Mouse (Mus musculus) megakaryocyte-erythroid progenitor cell, adult 5-6 weeks (primary cell): ENCODE data around the gene Fam163a. TPM values are rescaled to one million over a fixed set of nuclear protein-coding genes. Genes with fewer than 3 reads are reported as not detected.

Experiments
- ATAC-seq: replicated peaks from 2 replicates; pipeline ENCODE4 v1.8.0; 2016; ENCODE audit warnings: mild to moderate bottlenecking, inconsistent platforms; ENCODE audit not compliant: severe bottlenecking, poor library complexity, low FRiP score, low TSS enrichment
- total RNA-seq, 2 experiments: library from RNA; stranded (forward) in 1 of 2; stranded (reverse) in 1 of 2; fragments of 200-1000, 215-1000 nt in 1 of 2; fragments of >200 nt in 1 of 2; fragmentation: Nextera tagmentation in 1 of 2; gene quantifications; 2 replicates each; pipeline ENCODE4 v1.2.3; 2014 to 2017

The Fam163a gene
- total RNA-seq, 2 experiments from 2014 or later: not detected

DNA sequence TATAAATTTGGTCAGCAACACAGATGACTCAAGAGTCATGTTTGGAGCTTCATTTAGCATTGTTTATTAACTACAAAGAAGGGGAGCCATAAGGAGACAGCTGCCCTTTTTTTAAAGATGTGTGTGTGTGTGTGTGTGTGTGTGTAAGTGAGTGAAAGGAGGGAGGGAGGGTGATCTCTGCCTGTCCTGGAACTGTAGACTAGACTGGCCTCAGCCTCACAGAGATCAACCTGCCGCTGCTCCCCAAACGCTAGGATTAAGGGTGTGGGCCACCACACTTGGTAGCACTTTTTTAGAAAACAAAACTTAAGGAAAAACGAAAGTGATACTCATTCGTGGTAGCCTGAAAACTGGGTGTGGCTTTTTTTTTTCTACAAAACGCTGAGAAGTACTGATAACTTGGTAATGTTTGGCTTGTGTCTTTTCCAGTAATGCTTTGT, 167.7 kb downstream of the Fam163a start:
- peak; percentile 18; the same call in 1 of the 2 replicates for ATAC-seq

DNA sequence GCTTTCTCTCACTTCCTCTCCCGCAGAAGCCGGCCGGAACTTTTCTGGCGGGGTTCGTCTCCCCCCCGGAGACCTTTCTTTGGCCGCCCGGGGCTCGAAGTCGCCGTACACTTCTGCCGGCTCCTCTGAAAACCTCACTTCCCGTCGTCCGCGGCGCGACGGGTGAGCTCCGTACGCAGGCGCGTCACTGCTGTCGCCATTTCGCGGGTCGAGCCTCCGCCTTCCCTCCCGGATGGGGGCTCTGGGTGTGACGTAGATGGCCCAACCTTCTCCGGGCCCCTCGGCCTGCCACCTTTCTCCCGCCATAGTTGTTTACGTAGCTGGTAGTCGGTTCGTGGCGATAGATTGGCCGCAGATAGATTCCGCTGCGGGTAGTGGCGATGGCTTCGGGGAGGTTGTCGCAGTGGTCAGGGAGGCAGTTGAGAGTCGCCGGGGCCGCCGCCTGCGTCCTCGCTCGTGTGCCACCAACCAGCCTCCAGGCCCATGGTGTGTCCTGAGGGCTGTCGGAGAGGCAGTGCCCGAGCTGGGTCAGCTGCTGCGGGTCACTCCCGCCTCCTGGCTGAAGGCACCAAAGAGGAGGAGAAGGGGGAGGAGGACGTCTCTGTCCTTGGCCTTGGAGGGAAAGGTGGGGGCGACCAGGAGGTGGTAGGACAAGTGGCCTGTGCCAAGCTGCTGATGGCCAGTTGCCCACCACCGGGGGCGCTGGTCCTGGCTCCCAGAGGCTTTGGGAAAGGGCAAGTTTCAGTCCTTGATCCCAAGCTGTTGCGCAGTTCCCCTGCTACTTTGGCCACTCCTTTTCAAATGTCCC, 168.7 kb downstream of the Fam163a start, which contains the start of gene Tor1aip1:
Gene Tor1aip1 (minus strand): TSS at position 551 of the 808 bp plus-strand sequence.
- peak; percentile 82 for ATAC-seq

DNA sequence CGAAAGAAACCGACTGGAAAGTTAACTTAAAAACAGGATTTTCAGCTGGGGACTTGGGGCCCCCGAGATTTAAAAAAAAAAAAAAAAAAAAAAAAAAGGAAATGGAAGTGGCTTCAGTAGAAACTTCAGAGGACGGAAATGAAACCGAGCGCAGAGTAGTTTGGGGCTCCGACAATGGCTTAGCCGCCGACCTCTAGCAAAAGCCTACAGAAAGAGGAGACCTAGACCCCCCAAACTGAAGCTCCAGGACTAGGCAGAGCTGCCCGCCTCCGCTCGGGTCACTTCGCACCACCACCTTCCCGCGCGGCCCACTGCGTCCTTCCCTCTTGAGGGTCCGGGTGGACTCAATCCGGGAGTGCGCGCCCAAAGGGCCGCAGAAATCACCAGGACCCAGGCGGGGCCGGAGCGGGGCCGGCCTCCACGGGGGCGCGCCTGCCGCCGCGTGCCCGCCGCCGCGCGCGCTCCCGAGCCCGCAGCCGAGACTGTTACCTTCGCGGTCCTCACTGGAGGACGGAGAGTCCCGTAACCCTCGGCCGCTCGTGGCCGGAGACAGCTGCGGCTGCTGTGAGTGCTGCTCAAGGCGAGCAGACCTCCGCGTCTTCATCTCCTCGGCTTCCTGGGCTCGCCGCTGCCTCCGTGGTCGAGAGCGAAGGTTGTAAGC, 169.4 kb downstream of the Fam163a start, which contains the start of gene Tor1aip2:
Gene Tor1aip2 (plus strand): TSS at position 135 of the 661 bp plus-strand sequence.
- peak; percentile 38 for ATAC-seq

DNA sequence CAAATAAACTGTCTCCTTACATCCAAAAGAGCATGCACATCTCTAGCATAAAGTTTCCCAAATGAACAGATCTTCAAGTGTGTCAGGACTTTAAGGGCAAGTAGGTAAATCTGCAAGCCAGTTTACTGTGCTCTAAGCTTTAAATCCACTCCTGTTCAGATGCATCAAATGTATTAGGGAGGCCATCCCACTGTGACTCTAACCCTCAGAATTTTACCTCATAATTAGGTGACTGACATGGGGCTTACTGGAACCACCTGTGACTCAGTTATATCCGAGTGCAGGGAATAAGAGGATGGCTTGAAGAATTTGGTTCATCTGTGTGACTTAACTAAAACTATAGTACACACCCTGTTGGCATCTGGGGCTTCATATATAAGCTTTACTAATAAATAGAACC, 170.2 kb downstream of the Fam163a start:
- no peak for ATAC-seq

DNA sequence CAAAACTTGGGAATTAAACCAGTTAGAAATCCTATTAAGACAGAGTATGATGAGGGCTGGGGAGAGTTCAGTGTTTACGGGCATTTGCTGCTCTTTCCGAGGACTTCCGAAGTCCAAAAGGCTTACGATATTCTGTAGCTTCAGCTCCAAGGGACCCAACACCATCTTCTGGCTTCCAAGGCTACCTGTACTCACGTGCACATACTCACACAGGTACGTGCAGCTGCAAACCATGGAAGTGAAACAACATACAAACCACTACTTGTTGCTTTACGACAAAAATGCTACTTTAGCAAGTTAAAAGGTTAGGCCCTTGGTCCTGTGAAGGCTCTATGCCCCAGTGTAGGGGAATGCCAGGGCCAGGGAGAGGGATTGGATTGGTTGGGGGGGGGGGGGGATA, 170.9 kb downstream of the Fam163a start:
- no peak for ATAC-seq

DNA sequence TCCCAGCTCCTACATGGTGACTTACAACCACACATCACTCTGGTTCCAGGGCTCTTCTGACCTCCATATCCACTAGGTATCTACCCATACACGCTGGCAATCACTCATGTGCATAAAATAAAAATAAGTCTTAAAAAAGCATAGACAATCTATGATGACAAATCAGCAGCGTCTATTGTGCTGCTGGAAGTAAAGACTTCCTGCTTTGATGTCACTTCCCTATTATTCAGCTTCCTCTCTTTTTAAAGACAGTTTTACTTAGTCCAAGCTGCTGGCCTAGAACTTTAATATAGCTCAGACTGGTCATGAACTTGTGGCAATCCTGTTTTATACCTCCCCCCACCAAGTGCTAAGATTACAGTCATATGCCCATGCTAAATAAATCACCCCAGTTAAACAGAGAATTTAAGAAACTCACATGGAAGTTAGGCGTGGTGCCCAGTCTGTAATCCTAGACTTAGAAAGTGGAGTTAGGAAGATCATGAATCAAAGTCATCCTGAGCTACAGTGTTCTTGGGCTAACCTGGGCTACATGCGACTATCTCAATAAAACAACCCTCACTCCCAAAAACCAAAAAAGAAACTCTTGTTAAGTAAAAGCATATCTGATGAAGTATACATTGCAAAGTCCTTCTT, 176.4 kb downstream of the Fam163a start:
- no peak for ATAC-seq

DNA sequence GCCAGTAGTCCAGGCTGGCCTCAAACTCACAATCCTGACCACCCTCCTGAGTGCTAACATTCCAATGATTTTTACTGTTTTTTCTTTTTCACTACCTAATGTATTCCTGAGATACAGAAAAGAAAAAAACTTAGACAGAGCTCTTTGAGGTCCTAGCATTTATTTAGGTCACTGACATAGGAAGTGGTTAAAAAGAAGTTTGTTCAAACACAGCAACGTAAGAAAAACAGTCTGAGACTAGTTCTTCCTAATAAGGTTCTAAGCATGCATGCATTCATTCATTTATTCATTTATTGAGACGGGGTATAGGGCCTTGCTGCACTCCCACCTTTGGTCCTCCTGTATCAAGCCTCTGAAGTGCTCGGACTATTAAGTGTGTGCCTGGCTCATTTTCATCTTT, 177.0 kb downstream of the Fam163a start:
- ATAC-seq: no peak

Other genes with a start within 250 kb of the Fam163a start
- gene Cep350, start 231.8 kb downstream of the Fam163a start, total RNA-seq (2014; fragmentation: Nextera tagmentation): 41.6 and 41.9 TPM in 2 replicates
- gene Cep350, start 231.8 kb downstream of the Fam163a start, total RNA-seq (2017): 51.8 and 60.2 TPM in 2 replicates
- 85.3 and 102 TPM in 2 replicates for gene Tor1aip2, start 169.6 kb downstream of the Fam163a start, total RNA-seq (2014; fragmentation: Nextera tagmentation)
- gene Tor1aip2, start 169.6 kb downstream of the Fam163a start, total RNA-seq (2017): 69.9 and 77.6 TPM in 2 replicates
- 45.5 and 53.1 TPM in 2 replicates for gene Tor1aip1, start 168.5 kb downstream of the Fam163a start, total RNA-seq (2014; fragmentation: Nextera tagmentation)
- gene Tor1aip1, start 168.5 kb downstream of the Fam163a start, total RNA-seq (2017): 22.6 and 26.2 TPM in 2 replicates
- gene Tdrd5, start 98.6 kb upstream of the Fam163a start, total RNA-seq (2014; fragmentation: Nextera tagmentation): not detected in 2 replicates
- not detected in 2 replicates for gene Tdrd5, start 98.6 kb upstream of the Fam163a start, total RNA-seq (2017)
- not detected in 2 replicates for gene Nphs2, start 105.7 kb upstream of the Fam163a start, total RNA-seq (2014; fragmentation: Nextera tagmentation)
- not detected in 2 replicates for gene Nphs2, start 105.7 kb upstream of the Fam163a start, total RNA-seq (2017)
- 2,229 and 2,448 TPM in 2 replicates for gene Gm2000, start 161.0 kb upstream of the Fam163a start, total RNA-seq (2014; fragmentation: Nextera tagmentation)
- gene Gm2000, start 161.0 kb upstream of the Fam163a start, total RNA-seq (2017): 2,854 and 4,203 TPM in 2 replicates
- gene Axdnd1, start 216.1 kb upstream of the Fam163a start, total RNA-seq (2014; fragmentation: Nextera tagmentation): not detected in 2 replicates
- gene Axdnd1, start 216.1 kb upstream of the Fam163a start, total RNA-seq (2017): 0.80 TPM in 1 of 2 replicates, not detected in the other